Mouse (Mus musculus) lung, embryonic 16.5 days (tissue): Measurements from ENCODE around the gene Uqcc3. TPM values are rescaled to one million over a fixed set of nuclear protein-coding genes. Genes with fewer than 3 reads are reported as not detected.

Experiments
- ATAC-seq: fragments of 200-750 bp; cut with Nextera tagmentation; 2 replicates; pipeline ENCODE4 v1.8.0; 2017; ENCODE audit warnings: low read depth, mild to moderate bottlenecking, moderate library complexity
- H3K27ac ChIP-seq: fragments of 300-500 bp; sonication (generic); 2 replicates; pipeline ENCODE4 v1.5.1; 2014; ENCODE audit warnings: mild to moderate bottlenecking, control low read depth, low read length
- H3K27me3 ChIP-seq: fragments of 300-500 bp; sonication (generic); 2 replicates; pipeline ENCODE4 v1.6.1; 2014; ENCODE audit warnings: low read depth, low read length, mixed read lengths; ENCODE audit not compliant: control insufficient read depth, insufficient read depth
- H3K36me3 ChIP-seq: fragments of 300-500 bp; sonication (generic); 2 replicates; pipeline ENCODE4 v1.6.1; 2014; ENCODE audit warnings: low read length; ENCODE audit not compliant: control insufficient read depth, insufficient read depth
- H3K4me1 ChIP-seq: fragments of 300-500 bp; sonication (generic); replicated peaks from 2 replicates; pipeline ENCODE4 v1.6.1; 2014; ENCODE audit warnings: low read length, mixed read lengths; ENCODE audit not compliant: control insufficient read depth, insufficient read depth
- H3K4me2 ChIP-seq: fragments of 300-500 bp; sonication (generic); 2 replicates; pipeline ENCODE4 v1.6.1; 2014; ENCODE audit warnings: low read depth, low read length, control low read depth
- H3K4me3 ChIP-seq: fragments of 300-500 bp; sonication (generic); 2 replicates; pipeline ENCODE4 v1.5.1; 2014; ENCODE audit warnings: mild to moderate bottlenecking, low read length, control low read depth
- H3K9ac ChIP-seq: fragments of 300-500 bp; sonication (generic); 2 replicates; pipeline ENCODE4 v1.6.1; 2014; ENCODE audit warnings: low read length, control low read depth
- H3K9me3 ChIP-seq: fragments of 300-500 bp; sonication (generic); 2 replicates; pipeline ENCODE4 v1.6.1; 2016; ENCODE audit warnings: low read length; ENCODE audit not compliant: control insufficient read depth
- WGBS: fragments of 180-500 bp; shearing (Covaris S2); extraction: QIAGEN DNeasy Blood & Tissue Kit; methylation state at CpG from one replicate; pipeline ENCODE4 v1.1.7; 2014; 5-methylcytosine and 5-hydroxymethylcytosine counted together
- microRNA-seq: library from miRNA; unstranded; fragments of <30 nt; microRNA quantifications from one replicate; pipeline ENCODE4, GENCODE M21; 2016
- polyA plus RNA-seq: library from polyadenylated mRNA; unstranded; fragments of >200 nt; fragmentation: Nextera tagmentation; extraction: Ambion mirVana; gene quantifications from 2 replicates; pipeline ENCODE4 v1.2.1, GENCODE M21; 2015

Gene Uqcc3
- polyA plus RNA-seq, 1 experiment from 2014 or later, result 63.5 TPM

GRCm38 (mm10) chr19:8830664-8831063 is 50.1 kb downstream of the Uqcc3 start:
- H3K27ac ChIP-seq, result no peak overlapping the region
- no peak for ATAC-seq
- no peaks in the 10 kb centered on the region for H3K4me1 ChIP-seq
- H3K4me3 ChIP-seq, result no peak overlapping the region
- no peak overlapping the region for H3K4me2 ChIP-seq
- H3K36me3 ChIP-seq, result peaks cover 83% of the 10 kb centered on the region
- no peaks in the 10 kb centered on the region for H3K27me3 ChIP-seq
- no peaks in the 10 kb centered on the region for H3K9me3 ChIP-seq
- WGBS, result 94% methylated on average over 8 of the region's 8 CpGs
- H3K9ac ChIP-seq, result no peak overlapping the region

Small RNAs within 50 kb of the gene (microRNA-seq; reads per million reads assigned to microRNA genes)
- gene Mir5136, result not detected

Other genes with a start within 250 kb of the Uqcc3 start
- gene Chrm1, start 217.1 kb downstream of the Uqcc3 start, polyA plus RNA-seq, result 0.10 and 0.21 TPM in 2 replicates
- 77.0 and 78.8 TPM in 2 replicates for gene Slc3a2, start 157.6 kb downstream of the Uqcc3 start, polyA plus RNA-seq
- gene Wdr74, start 145.1 kb downstream of the Uqcc3 start, polyA plus RNA-seq, result 75.5 and 78.9 TPM in 2 replicates
- 0.83 and 2.7 TPM in 2 replicates for gene 1700092M07Rik, start 140.2 kb downstream of the Uqcc3 start, polyA plus RNA-seq
- 162 and 174 TPM in 2 replicates for gene Stx5a, start 139.5 kb downstream of the Uqcc3 start, polyA plus RNA-seq
- gene Nxf1, start 123.8 kb downstream of the Uqcc3 start, polyA plus RNA-seq, result 186 and 190 TPM in 2 replicates
- 188 and 194 TPM in 2 replicates for gene Tmem223, start 109.9 kb downstream of the Uqcc3 start, polyA plus RNA-seq
- 88.2 and 89.7 TPM in 2 replicates for gene Tmem179b, start 106.5 kb downstream of the Uqcc3 start, polyA plus RNA-seq
- 24.0 and 26.0 TPM in 2 replicates for gene Taf6l, start 94.5 kb downstream of the Uqcc3 start, polyA plus RNA-seq
- 140 and 147 TPM in 2 replicates for gene Polr2g, start 82.3 kb downstream of the Uqcc3 start, polyA plus RNA-seq
- 5.5 and 5.6 TPM in 2 replicates for gene Zbtb3, start 78.4 kb downstream of the Uqcc3 start, polyA plus RNA-seq
- gene Ttc9c, start 61.6 kb downstream of the Uqcc3 start, polyA plus RNA-seq, result 55.2 and 56.5 TPM in 2 replicates
- 4.4 and 5.0 TPM in 2 replicates for gene Hnrnpul2, start 60.9 kb downstream of the Uqcc3 start, polyA plus RNA-seq
- not detected in 2 replicates for gene AC129217.1, start 51.1 kb downstream of the Uqcc3 start, polyA plus RNA-seq
- 54.1 and 54.6 TPM in 2 replicates for gene Bscl2, start 43.5 kb downstream of the Uqcc3 start, polyA plus RNA-seq
- 2.8 and 3.3 TPM in 2 replicates for gene Gng3, start 41.7 kb downstream of the Uqcc3 start, polyA plus RNA-seq
- 1.6 and 1.7 TPM in 2 replicates for gene Lrrn4cl, start 30.2 kb downstream of the Uqcc3 start, polyA plus RNA-seq
- 156 and 164 TPM in 2 replicates for gene Ubxn1, start 9.4 kb downstream of the Uqcc3 start, polyA plus RNA-seq
- 71.3 and 75.9 TPM in 2 replicates for gene Lbhd1, start 2.8 kb upstream of the Uqcc3 start, polyA plus RNA-seq
- not detected in 2 replicates for gene Gm49403, start 3.0 kb upstream of the Uqcc3 start, polyA plus RNA-seq
- gene 1810009A15Rik, start 7.9 kb upstream of the Uqcc3 start, polyA plus RNA-seq, result 68.4 and 71.4 TPM in 2 replicates
- gene Gm49416, start 8.0 kb upstream of the Uqcc3 start, polyA plus RNA-seq, result not detected in 2 replicates
- gene Ints5, start 12.1 kb upstream of the Uqcc3 start, polyA plus RNA-seq, result 38.3 and 40.8 TPM in 2 replicates
- 125 and 127 TPM in 2 replicates for gene Ganab, start 17.1 kb upstream of the Uqcc3 start, polyA plus RNA-seq
- 40.2 and 43.5 TPM in 2 replicates for gene B3gat3, start 39.5 kb upstream of the Uqcc3 start, polyA plus RNA-seq
- 2.8 and 4.0 TPM in 2 replicates for gene Rom1, start 48.4 kb upstream of the Uqcc3 start, polyA plus RNA-seq
- gene Eml3, start 48.6 kb upstream of the Uqcc3 start, polyA plus RNA-seq, result 31.0 and 32.2 TPM in 2 replicates
- 149 and 164 TPM in 2 replicates for gene Mta2, start 61.0 kb upstream of the Uqcc3 start, polyA plus RNA-seq
- 27.5 and 28.9 TPM in 2 replicates for gene Tut1, start 72.9 kb upstream of the Uqcc3 start, polyA plus RNA-seq
- gene Eef1g, start 86.1 kb upstream of the Uqcc3 start, polyA plus RNA-seq, result 366 TPM in 2 replicates
- gene Ahnak, start 108.4 kb upstream of the Uqcc3 start, polyA plus RNA-seq, result 30.5 and 31.0 TPM in 2 replicates
- 25.3 and 50.5 TPM in 2 replicates for gene Scgb1a1, start 207.0 kb upstream of the Uqcc3 start, polyA plus RNA-seq